In the genomic region with DNA sequence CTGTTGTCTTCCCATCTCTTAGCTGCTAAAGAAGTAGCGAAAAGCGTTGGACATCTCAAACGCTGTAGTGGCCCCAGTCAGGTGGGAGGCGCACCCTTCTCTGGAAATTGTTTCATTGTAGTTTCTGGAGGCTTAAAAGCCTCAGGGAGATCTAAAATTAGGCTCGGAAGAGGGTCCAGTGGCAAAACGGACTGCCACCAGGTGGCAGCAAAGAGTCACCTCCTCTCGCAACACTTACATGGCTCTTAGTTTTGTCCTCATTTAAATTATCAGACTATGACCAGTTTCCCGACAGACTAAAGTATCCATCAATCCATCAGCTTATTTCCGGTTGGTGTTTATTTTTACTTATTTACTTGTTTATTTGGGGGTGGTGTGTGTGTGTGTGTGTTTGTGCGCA, we compare ENCODE assay signal across 8 mouse cellular contexts.
DNase-seq lines count a peak whose midpoint lies in the region; ATAC-seq lines count a peak whose summit lies in the region.

No protein-coding gene starts in this region.

- DNase-seq in hindbrain, embryonic 11.5 days (ENCODE audit: low spot score), result peak; percentile 84
- peak; percentile 65 for DNase-seq in adrenal gland, postnatal 25 days
- peak; percentile 58 for DNase-seq in embryo, embryonic 9.5 days (ENCODE audit: extremely low spot score)
- DNase-seq in induced T-regulatory cell, adult 2 months (ENCODE audit: low read depth), result peak; percentile 23
- peak; percentile 61 to 62 for DNase-seq in left cerebral cortex, postnatal 10 days (ENCODE audit: extremely low spot score in 1 of 2, low spot score in 2 of 2)
- DNase-seq in naive thymus-derived CD4-positive, alpha-beta T cell, adult 2 months (ENCODE audit: low read depth), result peak; percentile 31
- DNase-seq in thymus, postnatal 4 days, result peak; percentile 61

- H3K4me2 ChIP-seq in hindbrain, embryonic 11.5 days (replicated peaks; ENCODE audit: low read depth, low read length), result no peak overlapping the region
- H3K4me2 ChIP-seq in hindbrain, embryonic 13.5 days, result no peak overlapping the region

- WGBS in hindbrain, embryonic 11.5 days, result 26% methylated on average over 10 of the region's 10 CpGs
- WGBS in hindbrain, embryonic 13.5 days, result 31% methylated on average over 10 of the region's 10 CpGs

- no peak overlapping the region for H3K27ac ChIP-seq in hindbrain, embryonic 11.5 days (ENCODE audit: low read depth, low read length)
- H3K27ac ChIP-seq in hindbrain, embryonic 13.5 days, result no peak overlapping the region

- no peak overlapping the region for H3K9ac ChIP-seq in hindbrain, embryonic 11.5 days (ENCODE audit: low read depth, low read length)
- H3K9ac ChIP-seq in hindbrain, embryonic 13.5 days, result no peak overlapping the region

- H3K4me3 ChIP-seq in hindbrain, embryonic 11.5 days (ENCODE audit: low read depth, low read length), result no peak overlapping the region
- no peak overlapping the region for H3K4me3 ChIP-seq in hindbrain, embryonic 13.5 days

- H3K27me3 ChIP-seq in hindbrain, embryonic 11.5 days (ENCODE audit: control insufficient read depth, insufficient read depth, low read length), result no peaks in the 10 kb centered on the region
- no peaks in the 10 kb centered on the region for H3K27me3 ChIP-seq in hindbrain, embryonic 13.5 days

- peak; percentile 66; the same call in 1 of the 2 replicates for ATAC-seq in hindbrain, embryonic 11.5 days (ENCODE audit: low FRiP score)
- no peak for ATAC-seq in hindbrain, embryonic 13.5 days (ENCODE audit: low FRiP score)

- intact Hi-C loops in left cerebral cortex, postnatal 10 days (cut with DNase I), result loop anchor here (2.0 to 5.0 kb wide), 2 partner anchors 83 to 261 kb away; partner anchors contain the start of gene Cntn1

- no peaks in the 10 kb centered on the region for H3K9me3 ChIP-seq in hindbrain, embryonic 11.5 days (ENCODE audit: control insufficient read depth, low read length)
- H3K9me3 ChIP-seq in hindbrain, embryonic 13.5 days, result no peaks in the 10 kb centered on the region

- no peaks in the 10 kb centered on the region for H3K4me1 ChIP-seq in hindbrain, embryonic 11.5 days (replicated peaks; ENCODE audit: control insufficient read depth, insufficient read depth, low read length)
- H3K4me1 ChIP-seq in hindbrain, embryonic 13.5 days (replicated peaks), result peaks cover 11% of the 10 kb centered on the region; the same call in 1 of the 2 replicates

- H3K36me3 ChIP-seq in hindbrain, embryonic 11.5 days (ENCODE audit: control insufficient read depth, insufficient read depth, low read length), result no peaks in the 10 kb centered on the region
- no peaks in the 10 kb centered on the region for H3K36me3 ChIP-seq in hindbrain, embryonic 13.5 days

Comparison
In these comparisons a context has a peak if more than half of its experiments do, and no peak if none do; other contexts are left out.
1. DNase-seq: peak in every context shown above with its lines; median percentile 84 in hindbrain, embryonic 11.5 days; 65 in adrenal gland, postnatal 25 days; 62 in left cerebral cortex, postnatal 10 days; 61 in thymus, postnatal 4 days; 58 in embryo, embryonic 9.5 days; 31 in naive thymus-derived CD4-positive, alpha-beta T cell, adult 2 months; 23 in induced T-regulatory cell, adult 2 months.